In the genomic region with DNA sequence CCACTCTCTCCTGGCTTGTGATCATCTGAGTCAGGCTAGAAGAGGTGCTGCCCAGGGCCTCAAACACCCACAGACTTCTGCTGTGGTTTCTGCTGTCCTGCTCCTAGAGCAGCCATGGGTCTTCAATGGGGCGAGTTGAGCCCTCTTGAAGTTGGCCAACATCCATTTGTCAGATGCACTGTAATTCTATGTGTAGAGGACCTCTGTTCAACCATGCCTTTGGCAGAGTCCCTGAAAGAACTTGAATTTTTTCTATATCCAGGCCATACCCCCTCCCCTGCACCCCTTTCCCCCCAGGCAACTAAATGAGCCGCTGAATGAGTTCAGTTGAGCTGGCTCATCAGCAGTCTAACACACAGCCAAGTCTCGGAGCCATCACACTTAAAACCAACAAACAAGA, we compare ENCODE assay signal across 27 mouse cellular contexts. TPM values are rescaled to one million over a fixed set of nuclear protein-coding genes. Genes with fewer than 3 reads are reported as not detected.
A peak's percentile ranks its signal among the peaks of the same experiment; 100 is the strongest.
DNase-seq lines count a peak whose midpoint lies in the region; ATAC-seq and TF ChIP-seq lines count a peak whose summit lies in the region.
"Had no signal": no experiment of that assay in that cellular context is flagged by ENCODE, and none has a peak within 500 bp of the region (broad histone marks: within the 10 kb centered on the region; RNA-seq: fewer than 3 reads in every experiment).

No protein-coding gene starts in this region.

- peak overlapping the region; percentile 12; the same call in 1 of the 2 replicates for H3K27ac ChIP-seq in liver, postnatal 0 days (ENCODE audit: low read depth)
- H3K27ac ChIP-seq in bone marrow, adult 2 months (ENCODE audit: control insufficient read depth, insufficient read depth, low read depth, low read length, poor library complexity), result peak overlapping the region; percentile 12; the same call in 1 of the 2 replicates
- H3K27ac ChIP-seq: embryonic facial prominence, embryonic 12.5 days; embryonic facial prominence, embryonic 15.5 days; forebrain, embryonic 12.5 days; heart, adult 2 months; heart, embryonic 10.5 days; heart, embryonic 13.5 days; hindbrain, embryonic 10.5 days; hindbrain, embryonic 15.5 days had no signal

- TF ChIP-seq POLR2A in bone marrow, adult 2 months (IDR thresholded peaks at IDR 0.05; ENCODE audit: borderline replicate concordance, control insufficient read depth, low read depth, low read length), result no peak

- no peak overlapping the region for H3K4me2 ChIP-seq in liver, postnatal 0 days (ENCODE audit: low read depth, low read length)
- H3K4me2 ChIP-seq: embryonic facial prominence, embryonic 12.5 days; embryonic facial prominence, embryonic 15.5 days; forebrain, embryonic 12.5 days; heart, embryonic 13.5 days; hindbrain, embryonic 15.5 days had no signal

- DNase-seq in heart, adult 11 months, result peak; percentile 74
- no peak for DNase-seq in heart, postnatal 10 days
- DNase-seq in liver, postnatal 0 days, result no peak
- DNase-seq in liver, result no peak
- DNase-seq in adipocyte (ENCODE audit: low spot score), result no peak
- DNase-seq in heart, postnatal 36 days, result no peak
- DNase-seq: adrenal gland, adult 8-10 months; adrenal gland, postnatal 25 days; cerebellum, adult 11 months; cerebellum, adult 2 months; cerebellum, adult 9-11 months; cerebellum, postnatal 25 days; gastrocnemius, postnatal 25 days; heart, adult 2 months; kidney, adult 2 months had no signal

- H3K9ac ChIP-seq in liver, postnatal 0 days (replicated peaks), result no peak overlapping the region
- H3K9ac ChIP-seq: embryonic facial prominence, embryonic 12.5 days; embryonic facial prominence, embryonic 15.5 days; forebrain, embryonic 12.5 days; heart, embryonic 13.5 days; hindbrain, embryonic 15.5 days had no signal

- H3K4me3 ChIP-seq in liver, postnatal 0 days (ENCODE audit: low read depth, low read length), result no peak overlapping the region
- no peak overlapping the region for H3K4me3 ChIP-seq in bone marrow, adult 2 months (replicated peaks; ENCODE audit: control insufficient read depth, low read depth, low read length)
- H3K4me3 ChIP-seq: embryonic facial prominence, embryonic 12.5 days; embryonic facial prominence, embryonic 15.5 days; forebrain, embryonic 12.5 days; heart, adult 2 months; heart, embryonic 10.5 days; heart, embryonic 13.5 days; hindbrain, embryonic 10.5 days; hindbrain, embryonic 15.5 days had no signal

- no peaks in the 10 kb centered on the region for H3K27me3 ChIP-seq in liver, postnatal 0 days (ENCODE audit: insufficient read depth, low read length)
- H3K27me3 ChIP-seq: embryonic facial prominence, embryonic 12.5 days; embryonic facial prominence, embryonic 15.5 days; forebrain, embryonic 12.5 days; heart, embryonic 13.5 days; hindbrain, embryonic 15.5 days; Patski had no signal

- ATAC-seq in liver, postnatal 0 days, result no peak
- ATAC-seq: inflammation-experienced regulatory T-cells, adult 6 months; intestine, embryonic 16.5 days; Patski had no signal

- H3K4me1 ChIP-seq in liver, postnatal 0 days (ENCODE audit: insufficient read depth), result peaks cover under 1% of the 10 kb centered on the region
- no peaks in the 10 kb centered on the region; the same call in 1 of the 2 replicates for H3K4me1 ChIP-seq in bone marrow, adult 2 months (ENCODE audit: control insufficient read depth, insufficient read depth, low read length)
- H3K4me1 ChIP-seq: forebrain, embryonic 12.5 days; hindbrain, embryonic 10.5 days; hindbrain, embryonic 15.5 days had no signal

- no peaks in the 10 kb centered on the region for H3K9me3 ChIP-seq in liver, postnatal 0 days (ENCODE audit: low read length)
- H3K9me3 ChIP-seq: embryonic facial prominence, embryonic 12.5 days; embryonic facial prominence, embryonic 15.5 days; forebrain, embryonic 12.5 days; G1E; heart, embryonic 10.5 days; heart, embryonic 13.5 days; hindbrain, embryonic 10.5 days; hindbrain, embryonic 15.5 days had no signal

- intact Hi-C loops in heart, postnatal 10 days (cut with DNase I), result no loop called here
- intact Hi-C loops in heart, postnatal 36 days (cut with DNase I), result loop anchor here (5.0 kb wide), 1 partner anchor 47 kb away; no protein-coding TSS in a partner anchor

- 75% methylated on average over 3 of the region's 3 CpGs for WGBS in liver, postnatal 0 days (ENCODE audit: insufficient replicate concordance)
- 83% methylated on average over 3 of the region's 3 CpGs for WGBS in bone marrow, adult 2 months

- no peaks in the 10 kb centered on the region; the same call in 1 of the 2 replicates for H3K36me3 ChIP-seq in liver, postnatal 0 days (replicated peaks; ENCODE audit: insufficient read depth, low read length)
- H3K36me3 ChIP-seq: embryonic facial prominence, embryonic 15.5 days; G1E; hindbrain, embryonic 15.5 days had no signal

- TF ChIP-seq EP300 in liver, postnatal 0 days (IDR thresholded peaks at IDR 0.05; ENCODE audit: low read depth), result no peak

- no peak for TF ChIP-seq CTCF in liver, postnatal 0 days (IDR thresholded peaks at IDR 0.05; ENCODE audit: low read depth)
- TF ChIP-seq CTCF in bone marrow, adult 2 months (IDR thresholded peaks at IDR 0.05; ENCODE audit: control insufficient read depth, insufficient read depth, low read length), result no peak

RNA-seq across cellular contexts. Expression of a gene that starts 39.5 kb away (rescaled TPM):
- total RNA-seq in heart, postnatal 10 days (2021), result 10 to 100 TPM; 12.1 to 15.3 TPM
- polyA plus RNA-seq in liver, postnatal 0 days (2015; fragmentation: Nextera tagmentation; extraction: Ambion mirVana), result 5.5 and 6.5 TPM in 2 replicates
- polyA plus RNA-seq in bone marrow, adult 2 months (2011; ENCODE audit: insufficient read depth, insufficient read length, low replicate concordance, missing spikeins), result 3.1 and 6.7 TPM in 2 replicates
- 1 to 10 TPM; 5.7 to 7.3 TPM for total RNA-seq in heart, postnatal 36 days (2021)
